Mouse (Mus musculus) testis, adult 2 months (tissue): Measurements from ENCODE around the gene Mdp1.

Source experiments
- CTCF ChIP-seq: fragments of 200-500 bp; IDR thresholded peaks from 2 replicates; pipeline ENCODE4 v1.5.1; 2012; ENCODE audit warnings: low read depth, mild to moderate bottlenecking, inconsistent platforms, low read length, moderate library complexity; ENCODE audit not compliant: control insufficient read depth, insufficient read depth, insufficient replicate concordance
- POLR2A ChIP-seq: fragments of 200-500 bp; IDR thresholded peaks from 2 replicates; pipeline ENCODE4 v1.6.1; 2012; ENCODE audit warnings: low read depth, mild to moderate bottlenecking, inconsistent platforms, low read length, moderate library complexity; ENCODE audit not compliant: control insufficient read depth

DNA sequence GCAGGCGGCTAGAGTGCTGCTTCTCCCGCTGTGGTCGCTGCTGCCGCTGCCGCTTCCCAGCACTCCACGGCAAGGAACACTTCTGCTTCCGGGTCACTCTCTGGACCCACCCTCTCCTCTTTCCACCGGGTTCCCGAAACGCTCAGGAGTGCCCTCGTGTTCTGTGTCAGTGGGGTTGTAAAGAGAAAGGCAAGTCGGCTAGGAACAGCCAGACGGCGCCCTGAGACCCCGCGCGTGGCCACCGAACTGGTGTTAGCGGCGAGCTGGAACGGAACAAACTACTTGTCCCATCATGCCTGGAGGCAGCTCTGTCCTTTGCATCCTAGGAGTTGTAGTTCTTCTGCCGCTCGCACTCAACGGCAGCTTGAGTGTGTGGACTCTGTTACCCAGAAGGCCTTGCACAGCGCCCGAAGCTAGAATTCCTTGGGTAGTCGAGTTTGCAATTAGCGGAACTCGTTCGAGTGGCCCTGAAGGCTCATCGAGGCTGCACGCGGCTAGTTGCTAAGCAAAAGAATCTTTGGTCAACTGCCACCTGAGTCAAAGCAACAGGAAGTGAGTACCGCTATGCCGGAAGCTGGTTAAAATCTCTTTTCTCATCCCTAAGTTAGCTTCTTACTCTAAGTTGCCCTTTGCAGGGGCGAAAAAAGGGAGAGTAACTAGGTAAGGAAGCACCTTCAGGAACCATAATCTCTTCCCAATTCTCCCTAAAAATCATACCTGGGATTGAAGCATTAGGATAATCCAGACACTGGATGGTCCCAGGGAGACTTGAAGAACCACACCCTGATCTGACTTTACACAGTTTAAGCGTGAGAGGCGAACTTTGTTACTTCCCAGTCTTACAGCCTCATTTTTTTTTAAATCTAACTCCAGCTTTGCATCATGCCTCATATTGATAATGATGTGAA lies 11.8 kb upstream of the Mdp1 start, which contains the start of the genes Gmpr2 and Nedd8:
- TF ChIP-seq CTCF (no peak), POLR2A (peak; percentile 75)
